Mouse (Mus musculus): ENCODE measurements around the gene Ptpn4. TPM values are rescaled to one million over a fixed set of nuclear protein-coding genes. Genes with fewer than 3 reads are reported as not detected.

The Ptpn4 gene
- polyA plus RNA-seq, 1 experiment from 2014 or later: 5.6 TPM

- no peak for ATAC-seq (ENCODE audit: insufficient number of reproducible peaks, insufficient read depth, low FRiP score, low TSS enrichment, low read depth)
- H3K4me3 ChIP-seq (replicated peaks): no peak overlapping the region
- H3K27ac ChIP-seq: no peak overlapping the region
- H3K4me1 ChIP-seq (replicated peaks): no peaks in the 10 kb centered on the region
- no peaks in the 10 kb centered on the region for H3K27me3 ChIP-seq
- H3K36me3 ChIP-seq: no peaks in the 10 kb centered on the region
- no peak overlapping the region for H3K4me2 ChIP-seq
- WGBS: 84% methylated on average over 4 of the region's 4 CpGs
- no peak overlapping the region for H3K9ac ChIP-seq (replicated peaks)
- H3K9me3 ChIP-seq: no peaks in the 10 kb centered on the region
These were observed 14.9 kb upstream of the Ptpn4 start for GRCm38 (mm10) chr1:119852339-119852738.

GRCm38 (mm10) chr1:119849146-119849935 is 11.9 kb upstream of the Ptpn4 start:
- no peak overlapping the region for H3K9ac ChIP-seq (replicated peaks)
- ATAC-seq (ENCODE audit: insufficient number of reproducible peaks, insufficient read depth, low FRiP score, low TSS enrichment, low read depth): no peak
- no peaks in the 10 kb centered on the region for H3K9me3 ChIP-seq
- WGBS: 94% methylated on average over 12 of the region's 12 CpGs
- H3K27me3 ChIP-seq: no peaks in the 10 kb centered on the region
- H3K4me3 ChIP-seq (replicated peaks): no peak overlapping the region
- no peaks in the 10 kb centered on the region for H3K36me3 ChIP-seq
- no peak overlapping the region for H3K4me2 ChIP-seq
- H3K4me1 ChIP-seq (replicated peaks): 0 out of 2 replicates have a peak, but pooled peaks cover 3% of the 10 kb centered on the region
- no peak overlapping the region for H3K27ac ChIP-seq

- Histone ChIP-seq H3K36me3 (no peaks in the 10 kb centered on the region), H3K4me2 (no peak overlapping the region), H3K27ac (no peak overlapping the region), H3K9me3 (no peaks in the 10 kb centered on the region), H3K9ac (replicated peaks) (no peak overlapping the region), H3K4me3 (replicated peaks) (no peak overlapping the region), H3K27me3 (no peaks in the 10 kb centered on the region), H3K4me1 (replicated peaks) (0 out of 2 replicates have a peak, but pooled peaks cover 3% of the 10 kb centered on the region)
- 52% methylated on average over 4 of the region's 4 CpGs for WGBS
- no peak for ATAC-seq (ENCODE audit: insufficient number of reproducible peaks, insufficient read depth, low FRiP score, low TSS enrichment, low read depth)
These were observed 7.9 kb upstream of the Ptpn4 start for GRCm38 (mm10) chr1:119845321-119845720.

- H3K9me3 ChIP-seq: no peaks in the 10 kb centered on the region
- no peaks in the 10 kb centered on the region for H3K27me3 ChIP-seq
- H3K27ac ChIP-seq: no peak overlapping the region
- H3K4me2 ChIP-seq: no peak overlapping the region
- ATAC-seq (ENCODE audit: insufficient number of reproducible peaks, insufficient read depth, low FRiP score, low TSS enrichment, low read depth): no peak
- H3K36me3 ChIP-seq: no peaks in the 10 kb centered on the region
- WGBS: 87% methylated on average over 3 of the region's 3 CpGs
- 0 out of 2 replicates have a peak, but pooled peaks cover 3% of the 10 kb centered on the region for H3K4me1 ChIP-seq (replicated peaks)
- no peak overlapping the region for H3K9ac ChIP-seq (replicated peaks)
- H3K4me3 ChIP-seq (replicated peaks): no peak overlapping the region
These were observed 5.7 kb upstream of the Ptpn4 start for GRCm38 (mm10) chr1:119843121-119843520.

- no peak overlapping the region for H3K27ac ChIP-seq
- ATAC-seq (ENCODE audit: insufficient number of reproducible peaks, insufficient read depth, low FRiP score, low TSS enrichment, low read depth): no peak
- peaks cover 10% of the 10 kb centered on the region for H3K4me1 ChIP-seq (replicated peaks)
- no peaks in the 10 kb centered on the region for H3K36me3 ChIP-seq
- no peaks in the 10 kb centered on the region for H3K27me3 ChIP-seq
- 0 out of 2 replicates have a peak overlapping the region, but pooled peaks have one; percentile 72 for H3K4me2 ChIP-seq
- H3K9me3 ChIP-seq: no peaks in the 10 kb centered on the region
- no peak overlapping the region for H3K9ac ChIP-seq (replicated peaks)
- H3K4me3 ChIP-seq (replicated peaks): no peak overlapping the region
- WGBS: 39% methylated on average over 3 of the region's 3 CpGs
These were observed 828 bp upstream of the Ptpn4 start for GRCm38 (mm10) chr1:119838241-119838640.

GRCm38 (mm10) chr1:119836479-119837015 is 866 bp downstream of the Ptpn4 start:
- peak overlapping the region; percentile 86 for H3K9ac ChIP-seq (replicated peaks)
- H3K9me3 ChIP-seq: no peaks in the 10 kb centered on the region
- peak overlapping the region; percentile 72 for H3K4me2 ChIP-seq
- H3K4me1 ChIP-seq (replicated peaks): peaks cover 10% of the 10 kb centered on the region
- H3K4me3 ChIP-seq (replicated peaks): peak overlapping the region; percentile 87
- no peaks in the 10 kb centered on the region for H3K27me3 ChIP-seq
- WGBS: under 1% methylated on average over 23 of the region's 31 CpGs
- peak overlapping the region; percentile 93 for H3K27ac ChIP-seq
- H3K36me3 ChIP-seq: no peaks in the 10 kb centered on the region
- no peak for ATAC-seq (ENCODE audit: insufficient number of reproducible peaks, insufficient read depth, low FRiP score, low TSS enrichment, low read depth)

GRCm38 (mm10) chr1:119835726-119836478 is 1.5 kb downstream of the Ptpn4 start:
- Histone ChIP-seq H3K9me3 (no peaks in the 10 kb centered on the region), H3K36me3 (no peaks in the 10 kb centered on the region), H3K27me3 (no peaks in the 10 kb centered on the region), H3K27ac (no peak overlapping the region), H3K4me3 (replicated peaks) (peak overlapping the region; percentile 87), H3K4me1 (replicated peaks) (peaks cover 10% of the 10 kb centered on the region), H3K4me2 (peak overlapping the region; percentile 72), H3K9ac (replicated peaks) (peak overlapping the region; percentile 86)
- 22% methylated on average over 9 of the region's 9 CpGs for WGBS
- ATAC-seq (ENCODE audit: insufficient number of reproducible peaks, insufficient read depth, low FRiP score, low TSS enrichment, low read depth): no peak

- H3K4me2 ChIP-seq: no peak overlapping the region
- ATAC-seq (ENCODE audit: insufficient number of reproducible peaks, insufficient read depth, low FRiP score, low TSS enrichment, low read depth): no peak
- no peaks in the 10 kb centered on the region for H3K36me3 ChIP-seq
- H3K27me3 ChIP-seq: no peaks in the 10 kb centered on the region
- 97% methylated on average over 1 of the region's 1 CpGs for WGBS
- no peak overlapping the region for H3K9ac ChIP-seq (replicated peaks)
- no peaks in the 10 kb centered on the region for H3K9me3 ChIP-seq
- H3K4me1 ChIP-seq (replicated peaks): no peaks in the 10 kb centered on the region
- no peak overlapping the region for H3K4me3 ChIP-seq (replicated peaks)
- H3K27ac ChIP-seq: no peak overlapping the region
These were observed 9.3 kb downstream of the Ptpn4 start for GRCm38 (mm10) chr1:119828160-119828559.

GRCm38 (mm10) chr1:119818704-119819103 is 18.7 kb downstream of the Ptpn4 start:
- H3K4me3 ChIP-seq (replicated peaks): no peak overlapping the region
- no peaks in the 10 kb centered on the region for H3K36me3 ChIP-seq
- WGBS: 80% methylated on average over 1 of the region's 1 CpGs
- no peak overlapping the region for H3K4me2 ChIP-seq
- no peak overlapping the region for H3K9ac ChIP-seq (replicated peaks)
- H3K4me1 ChIP-seq (replicated peaks): 0 out of 2 replicates have a peak, but pooled peaks cover 2% of the 10 kb centered on the region
- ATAC-seq (ENCODE audit: insufficient number of reproducible peaks, insufficient read depth, low FRiP score, low TSS enrichment, low read depth): no peak
- H3K27ac ChIP-seq: no peak overlapping the region
- H3K9me3 ChIP-seq: no peaks in the 10 kb centered on the region
- no peaks in the 10 kb centered on the region for H3K27me3 ChIP-seq

GRCm38 (mm10) chr1:119807707-119808106 is 29.7 kb downstream of the Ptpn4 start:
- ATAC-seq (ENCODE audit: insufficient number of reproducible peaks, insufficient read depth, low FRiP score, low TSS enrichment, low read depth): no peak
- Histone ChIP-seq H3K4me3 (replicated peaks) (no peak overlapping the region), H3K36me3 (no peaks in the 10 kb centered on the region), H3K4me1 (replicated peaks) (no peaks in the 10 kb centered on the region), H3K9me3 (no peaks in the 10 kb centered on the region), H3K4me2 (no peak overlapping the region), H3K27ac (no peak overlapping the region), H3K27me3 (no peaks in the 10 kb centered on the region), H3K9ac (replicated peaks) (no peak overlapping the region)
- 96% methylated on average over 1 of the region's 1 CpGs for WGBS

GRCm38 (mm10) chr1:119805984-119806383 is 31.4 kb downstream of the Ptpn4 start:
- no peak overlapping the region for H3K27ac ChIP-seq
- no peak for ATAC-seq (ENCODE audit: insufficient number of reproducible peaks, insufficient read depth, low FRiP score, low TSS enrichment, low read depth)
- H3K4me1 ChIP-seq (replicated peaks): no peaks in the 10 kb centered on the region
- H3K27me3 ChIP-seq: no peaks in the 10 kb centered on the region
- no peak overlapping the region for H3K4me3 ChIP-seq (replicated peaks)
- 93% methylated on average over 2 of the region's 2 CpGs for WGBS
- no peaks in the 10 kb centered on the region for H3K9me3 ChIP-seq
- H3K9ac ChIP-seq (replicated peaks): no peak overlapping the region
- no peak overlapping the region for H3K4me2 ChIP-seq
- H3K36me3 ChIP-seq: no peaks in the 10 kb centered on the region
